Mouse (Mus musculus) bone marrow macrophage, adult 2 months (primary cell): ENCODE measurements at regions not wholly inside any gene's neighbourhood (a gene's known extent, or its start where the extent isn't known, plus 50 kb on each side); places are given as distances from the start of the nearest gene placed in this dataset.
"Not testable (repeated sequence)": the region's sequence is repeated elsewhere in the genome, so short reads cannot be mapped to it uniquely, and the experiment has no call there.

Experiments used
- H3K27ac ChIP-seq: 2 replicates; pipeline ENCODE4 v1.5.1; 2012; ENCODE audit warnings: low read depth, low read length; ENCODE audit not compliant: insufficient read depth
- H3K4me1 ChIP-seq: 2 replicates; pipeline ENCODE4 v1.6.1; 2012; ENCODE audit warnings: low read length; ENCODE audit not compliant: control insufficient read depth, insufficient read depth
- H3K4me3 ChIP-seq: 2 replicates; pipeline ENCODE4 v1.5.1; 2012; ENCODE audit warnings: mild to moderate bottlenecking, low read length, moderate library complexity; ENCODE audit not compliant: insufficient read depth
- CTCF ChIP-seq: IDR thresholded peaks from 2 replicates; pipeline ENCODE4 v1.5.1; 2012; ENCODE audit warnings: low read depth, mild to moderate bottlenecking, low read length, moderate library complexity
- POLR2A ChIP-seq: IDR thresholded peaks from 2 replicates; pipeline ENCODE4 v1.6.1; 2012; ENCODE audit warnings: mild to moderate bottlenecking, low read depth, low read length, borderline replicate concordance

DNA sequence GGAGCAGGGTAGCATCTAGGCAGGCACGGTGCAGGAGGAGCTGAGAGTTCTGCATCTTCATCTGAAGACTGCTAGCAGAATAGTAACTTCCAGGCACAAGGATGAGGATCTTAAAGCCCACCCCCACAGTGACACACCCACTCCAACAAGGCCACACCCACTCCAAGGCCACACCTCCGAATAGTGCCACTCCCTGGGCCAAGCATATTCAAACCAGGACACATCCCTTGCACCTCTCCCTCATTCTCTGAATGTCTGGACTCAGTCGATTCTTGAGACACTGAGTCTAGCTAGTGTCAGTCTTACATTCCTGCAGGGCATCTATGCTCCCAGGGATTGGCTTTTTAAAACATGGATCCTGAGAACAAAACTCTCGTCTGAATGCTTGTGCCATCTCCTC, 186.7 kb upstream of the Hs6st1 start:
- Histone ChIP-seq H3K27ac (no peak overlapping the region), H3K4me1 (no peaks in the 10 kb centered on the region), H3K4me3 (no peak overlapping the region)
- TF ChIP-seq CTCF (no peak), POLR2A (no peak)

GRCm38 (mm10) chr1:35882101-35882500, 186.1 kb upstream of the Hs6st1 start:
- H3K4me3 ChIP-seq = no peak overlapping the region
- H3K27ac ChIP-seq = no peak overlapping the region
- no peak for TF ChIP-seq POLR2A
- TF ChIP-seq CTCF = no peak
- H3K4me1 ChIP-seq = no peaks in the 10 kb centered on the region

- no peak for TF ChIP-seq CTCF
- TF ChIP-seq POLR2A = no peak
- H3K27ac ChIP-seq = no peak overlapping the region
- H3K4me3 ChIP-seq = no peak overlapping the region
- peaks cover 9% of the 10 kb centered on the region for H3K4me1 ChIP-seq
Observed at GRCm38 (mm10) chr1:35889731-35890499, 178.3 kb upstream of the Hs6st1 start.

DNA sequence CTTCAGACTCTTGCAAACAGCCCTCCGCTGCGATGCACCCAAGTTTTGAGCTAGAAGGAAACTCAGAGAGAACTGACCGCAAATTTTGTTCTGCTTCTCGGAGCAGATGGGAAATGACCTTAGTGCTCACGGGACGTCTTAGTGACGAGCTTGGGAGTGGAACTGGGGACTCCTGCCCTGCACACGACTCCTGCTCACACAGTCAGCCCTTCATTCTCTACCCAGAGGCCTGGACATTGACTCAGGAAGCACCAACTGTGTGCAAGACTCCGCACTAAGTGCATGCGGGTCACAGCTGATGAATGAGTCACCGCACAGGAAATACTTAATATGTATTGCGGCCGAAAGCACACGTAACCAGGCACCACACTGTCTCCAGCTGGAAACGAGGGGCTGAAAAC, 177.7 kb upstream of the Hs6st1 start:
- Histone ChIP-seq H3K27ac (no peak overlapping the region), H3K4me1 (peaks cover 9% of the 10 kb centered on the region), H3K4me3 (0 out of 2 replicates have a peak overlapping the region, but pooled peaks have one; percentile 8)
- TF ChIP-seq CTCF (no peak), POLR2A (no peak)

GRCm38 (mm10) chr1:35899536-35899935, 168.7 kb upstream of the Hs6st1 start:
- no peak for TF ChIP-seq POLR2A
- no peak for TF ChIP-seq CTCF
- Histone ChIP-seq H3K4me3 (no peak overlapping the region), H3K27ac (no peak overlapping the region), H3K4me1 (peaks cover 4% of the 10 kb centered on the region)

DNA sequence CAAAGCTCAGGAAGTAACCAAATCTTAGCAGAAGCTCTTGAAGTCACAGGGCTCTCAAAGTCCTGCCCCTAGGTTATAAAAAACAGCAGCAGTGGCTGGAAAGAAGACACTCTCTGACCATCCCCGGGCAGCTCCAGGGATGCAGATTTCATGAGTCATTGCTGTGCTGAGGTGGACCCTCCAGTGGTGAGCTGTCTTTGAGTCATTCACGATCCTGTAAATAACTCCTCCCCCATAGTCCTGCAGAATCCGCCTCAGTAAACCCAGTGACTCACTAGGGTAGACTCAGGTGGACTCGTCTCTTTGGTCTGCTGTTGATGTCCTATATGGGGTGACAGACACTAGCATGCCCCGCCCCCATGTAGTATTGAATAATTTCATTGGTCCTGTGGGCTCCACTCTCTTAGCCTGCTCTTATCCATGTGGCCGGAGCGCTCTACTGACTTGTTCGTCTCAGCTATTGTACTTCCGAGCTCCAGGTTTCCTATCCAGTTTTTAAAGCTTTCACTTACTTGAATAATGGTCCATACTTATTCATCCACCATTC, 164.1 kb upstream of the Hs6st1 start:
- Histone ChIP-seq H3K4me1 (peaks cover 4% of the 10 kb centered on the region), H3K27ac (no peak overlapping the region), H3K4me3 (no peak overlapping the region)
- TF ChIP-seq CTCF (no peak), POLR2A (no peak)

- H3K4me1 ChIP-seq = no peaks in the 10 kb centered on the region
- no peak overlapping the region for H3K4me3 ChIP-seq
- H3K27ac ChIP-seq = no peak overlapping the region
- no peak for TF ChIP-seq POLR2A
- TF ChIP-seq CTCF = no peak
Observed at GRCm38 (mm10) chr1:35913551-35913950, 154.6 kb upstream of the Hs6st1 start.

DNA sequence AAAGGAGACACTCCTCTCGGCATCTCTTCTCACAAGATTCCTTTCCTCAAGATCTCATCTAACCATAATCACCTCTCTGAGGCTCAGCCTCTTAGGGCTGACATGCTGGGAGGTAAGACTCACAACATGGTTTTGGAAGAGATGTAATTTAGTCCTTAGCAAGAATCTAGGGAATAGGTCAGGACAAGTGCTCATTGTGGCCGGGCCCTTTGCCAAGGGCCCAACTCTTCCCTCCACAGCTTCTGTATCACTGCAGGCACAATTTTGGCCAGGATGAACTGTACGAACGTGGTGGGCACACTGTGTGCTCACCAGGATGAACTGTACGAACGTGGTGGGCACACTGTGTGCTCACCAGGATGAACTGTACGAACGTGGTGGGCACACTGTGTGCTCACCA, 154.0 kb upstream of the Hs6st1 start:
- not testable (repeated sequence) for H3K4me3 ChIP-seq, H3K27ac ChIP-seq, H3K4me1 ChIP-seq

GRCm38 (mm10) chr1:35915526-35915925, 152.7 kb upstream of the Hs6st1 start:
- Histone ChIP-seq H3K27ac (no peak overlapping the region), H3K4me3 (no peak overlapping the region), H3K4me1 (no peaks in the 10 kb centered on the region)
- no peak for TF ChIP-seq CTCF

DNA sequence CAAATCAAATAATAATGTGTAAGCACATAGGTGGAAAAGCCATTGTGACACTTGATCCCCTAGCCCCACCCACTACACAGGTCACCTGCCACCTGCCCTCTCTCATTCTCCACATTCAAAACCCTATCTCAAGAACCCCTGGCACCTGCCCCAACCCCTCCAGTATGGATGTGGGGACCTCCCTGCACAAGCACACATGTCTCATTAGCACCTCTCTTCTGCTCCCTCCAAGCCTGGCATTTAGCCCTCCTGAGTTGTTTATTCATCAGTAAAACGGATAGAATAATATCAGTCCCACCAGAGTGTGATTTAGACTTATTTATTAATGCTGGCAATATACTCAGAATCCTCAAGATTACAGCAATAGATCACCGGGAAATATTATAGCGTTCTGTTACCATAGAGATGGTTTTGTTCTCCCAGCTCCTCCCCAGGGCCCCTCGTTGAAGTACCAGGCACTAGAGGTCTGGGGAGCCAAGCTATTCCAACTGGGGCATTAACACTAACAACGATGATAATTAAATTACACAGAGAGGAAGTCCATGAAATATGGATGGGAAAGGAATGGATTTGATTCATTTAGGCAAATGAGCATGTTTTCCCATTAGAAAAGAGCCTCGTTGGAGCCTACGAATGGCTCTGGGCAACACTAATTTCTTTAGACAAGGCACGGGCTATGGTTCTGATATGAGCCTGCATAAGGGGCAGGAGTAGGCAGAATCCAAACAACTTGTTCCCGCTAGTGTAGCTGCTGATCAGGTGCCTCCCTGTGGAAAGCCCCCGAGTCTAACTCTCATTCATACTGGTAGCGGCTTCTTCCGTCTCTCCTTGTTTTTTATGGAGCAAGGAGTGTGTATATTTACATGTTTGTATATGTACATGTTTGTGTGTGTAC, 148.1 kb upstream of the Hs6st1 start:
- no peak overlapping the region for H3K27ac ChIP-seq
- no peak for TF ChIP-seq POLR2A
- TF ChIP-seq CTCF = no peak
- no peak overlapping the region for H3K4me3 ChIP-seq
- no peaks in the 10 kb centered on the region for H3K4me1 ChIP-seq
